Mouse (Mus musculus) spleen, postnatal 10 days (tissue): Measurements from ENCODE around the gene Olfr464.
A peak's percentile ranks its signal among the peaks of the same experiment; 100 is the strongest.

Experiments used
- DNase-seq, 2 experiments: peaks; one replicate each; pipeline ENCODE4 v3.0.0; 2021 to 2022; ENCODE audit warnings: low spot score in 2 of 2

Gene Olfr464

DNA sequence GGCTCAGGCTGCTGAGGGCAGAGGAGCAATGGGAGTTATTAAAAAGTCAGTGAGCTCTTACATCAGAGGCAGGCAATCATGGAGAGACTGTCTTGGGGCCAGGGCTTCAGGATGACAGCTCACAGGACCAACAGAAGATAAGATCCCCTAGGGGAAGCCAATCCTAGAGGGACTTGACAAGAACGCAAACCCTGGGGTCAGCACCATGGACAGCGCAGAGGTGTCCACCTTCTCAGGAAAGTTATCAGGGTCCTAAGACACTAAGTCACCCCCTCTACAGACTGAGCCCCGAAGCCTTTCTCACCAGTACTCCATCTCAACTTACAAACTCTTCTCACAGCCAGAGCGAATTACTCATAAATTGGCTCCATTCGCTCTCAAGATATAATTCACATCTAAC is at the start of gene Olfr464:
Gene Olfr464, minus strand, starts transcription at position 2 of the 400 bp plus-strand sequence.
- peak in 1 of 2 experiments; percentile 53 for DNase-seq

DNA sequence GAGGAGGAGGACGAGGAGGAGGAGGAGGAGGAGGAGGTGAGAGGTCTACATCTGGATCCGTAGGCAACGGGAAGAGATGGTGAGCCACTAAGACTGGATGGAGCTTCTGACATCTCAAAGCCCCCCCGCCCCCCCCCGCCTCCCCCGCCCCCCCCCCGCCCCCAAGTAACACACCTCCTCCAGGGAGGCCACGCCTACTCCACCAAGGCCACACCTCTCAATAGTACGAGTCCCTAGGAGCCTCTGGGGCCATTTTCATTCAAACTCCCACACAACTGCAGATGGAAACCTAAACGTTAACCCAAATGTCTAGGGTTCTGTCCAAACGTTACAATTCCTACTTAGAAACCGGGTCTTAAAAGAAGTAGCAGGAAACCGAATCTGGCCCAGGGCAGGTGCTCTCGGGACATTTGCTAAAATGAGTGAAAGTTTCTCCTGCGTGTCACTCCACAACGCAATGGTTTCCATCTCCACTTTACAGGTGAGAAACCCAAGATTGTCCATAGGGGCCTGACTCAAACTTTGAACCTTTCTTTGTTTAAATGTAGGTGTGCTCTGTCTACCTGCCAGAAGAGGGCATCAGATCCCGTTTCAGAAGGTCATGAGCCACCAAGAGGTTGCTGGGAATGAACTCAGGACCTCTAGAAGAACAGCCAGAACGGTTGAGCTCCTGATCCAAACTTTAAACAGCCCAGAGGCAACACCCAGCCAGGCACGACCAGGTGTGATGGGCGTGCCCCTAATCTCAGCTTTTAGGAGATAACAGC is 47.8 kb upstream of the Olfr464 start:
- peak in 1 of 2 experiments; percentile 49 for DNase-seq

DNA sequence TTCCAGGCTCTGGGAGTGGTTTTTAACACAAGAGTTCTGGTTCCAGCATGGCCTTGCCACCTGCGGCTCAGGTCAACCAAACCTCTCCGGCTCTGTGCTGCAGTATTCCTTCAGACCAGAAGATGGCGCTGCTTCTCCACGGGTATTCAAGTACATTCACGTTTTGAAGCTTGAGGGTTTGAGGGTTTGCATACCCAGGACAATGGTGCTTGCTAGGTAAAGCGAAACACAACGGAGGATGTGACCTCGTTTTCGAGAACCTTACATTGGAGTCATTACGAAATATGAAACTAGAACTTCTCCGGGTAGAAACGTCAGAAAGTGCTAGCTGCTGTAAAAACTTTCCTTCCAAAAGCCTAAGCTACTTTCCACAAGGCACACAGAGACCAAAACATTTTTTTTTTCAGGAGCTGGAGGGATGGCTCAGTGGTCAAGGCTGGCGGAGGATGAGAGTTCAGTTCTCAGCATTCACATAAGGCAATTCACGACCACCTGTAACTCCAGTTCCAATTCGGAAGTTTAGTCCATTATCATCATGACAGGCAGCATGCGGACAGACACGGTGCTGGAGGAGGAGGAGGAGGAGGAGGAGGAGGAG is 47.0 kb upstream of the Olfr464 start:
- DNase-seq: peak; percentile 80 to 89

DNA sequence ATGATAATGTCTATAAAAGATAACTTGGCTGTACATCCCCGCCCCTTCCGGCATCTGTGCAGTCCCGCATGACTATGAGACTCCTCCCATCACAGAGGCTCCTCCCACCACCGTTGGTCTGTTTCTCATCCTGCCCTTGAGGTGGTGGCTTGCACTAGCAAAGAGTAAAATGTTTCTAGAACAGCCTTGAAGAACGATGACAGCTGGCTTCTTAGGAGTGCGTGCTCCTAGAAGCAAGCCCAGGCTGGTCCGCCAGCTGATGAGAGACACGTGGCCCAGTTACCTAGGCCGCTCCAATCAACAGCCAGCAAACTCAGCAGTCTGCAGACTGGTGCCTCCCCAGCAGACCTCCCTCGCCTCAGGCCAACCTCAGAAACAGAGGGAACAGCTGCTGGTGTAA is 45.4 kb upstream of the Olfr464 start:
- peak in 1 of 2 experiments; percentile 39 for DNase-seq

DNA sequence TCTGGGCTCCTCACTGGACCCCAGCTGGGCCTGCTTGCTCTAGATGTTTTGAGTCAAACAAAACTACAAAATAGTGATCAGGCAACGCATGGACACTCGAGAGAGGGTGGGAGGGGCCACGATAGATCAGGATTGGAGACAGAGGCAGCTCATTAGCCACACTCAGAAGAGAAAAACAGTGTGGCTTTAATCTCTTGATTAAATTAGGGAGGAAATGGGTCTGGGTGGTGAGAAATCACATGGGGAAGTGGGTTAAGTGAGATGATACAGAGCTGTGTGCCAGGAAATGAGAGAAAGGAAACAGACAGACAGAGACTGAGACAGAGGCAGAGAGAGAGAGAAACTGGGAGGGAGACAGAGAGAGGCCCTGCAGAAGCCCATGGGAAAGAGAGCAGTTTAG is 44.5 kb upstream of the Olfr464 start:
- no peak for DNase-seq

DNA sequence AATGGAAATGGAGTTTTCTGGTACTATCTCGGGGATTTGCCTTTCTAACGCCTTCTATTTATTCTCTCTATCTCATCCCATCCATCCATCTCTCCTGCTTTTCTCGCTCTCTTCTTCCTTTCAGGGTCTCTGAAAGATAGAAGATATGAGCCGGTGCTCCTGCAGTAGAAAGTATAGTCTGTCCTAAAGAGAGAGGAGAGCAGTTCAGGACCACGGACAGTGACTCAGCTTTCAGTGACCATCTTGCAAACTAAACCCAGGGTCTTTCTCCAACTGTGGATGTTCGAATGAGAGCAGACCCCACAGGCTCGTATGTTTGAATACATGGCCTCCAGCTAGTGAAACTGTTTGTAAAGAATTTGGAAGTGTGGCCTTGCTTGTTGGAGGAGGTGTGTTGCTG is 36.3 kb upstream of the Olfr464 start:
- peak in 1 of 2 experiments; percentile 42 for DNase-seq

DNA sequence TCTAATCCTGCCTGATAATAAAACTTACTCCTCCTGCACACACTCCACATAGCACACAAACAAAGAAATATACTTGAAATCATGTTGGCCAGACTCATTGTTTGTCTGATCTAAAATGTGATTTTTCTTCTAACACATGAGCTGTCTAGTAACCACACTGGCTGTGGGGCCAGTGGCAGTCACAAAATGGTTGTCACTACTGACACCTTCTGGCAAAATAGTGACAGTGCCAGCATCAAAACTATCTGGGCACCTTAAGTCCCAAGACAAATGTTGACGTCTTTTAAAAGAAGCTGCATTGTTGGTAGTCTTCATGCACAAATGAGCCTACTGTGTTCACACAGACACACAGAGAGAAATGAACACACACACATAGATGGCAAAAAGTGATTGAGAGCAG is 34.4 kb upstream of the Olfr464 start:
- no peak for DNase-seq

DNA sequence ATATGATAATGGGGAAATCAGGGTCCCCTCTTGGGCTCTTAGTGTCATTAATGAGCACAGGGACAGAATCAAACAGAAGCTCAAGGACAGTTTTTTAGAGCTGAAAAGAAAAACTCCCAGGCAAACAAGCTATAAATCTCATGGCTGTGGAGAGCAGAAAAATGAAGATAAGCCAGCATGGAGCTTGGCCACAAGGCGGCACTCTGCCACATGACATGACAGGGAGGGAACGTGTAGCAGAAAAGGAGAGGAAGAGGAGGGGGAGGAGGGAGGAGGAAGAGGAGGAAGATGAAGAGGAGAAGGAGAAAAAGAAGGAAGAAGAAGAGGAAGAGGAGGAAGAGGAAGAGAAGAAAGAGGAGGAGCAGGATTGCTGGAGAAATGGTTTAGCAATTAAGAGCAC is 29.2 kb upstream of the Olfr464 start:
- peak in 1 of 2 experiments; percentile 26 for DNase-seq

DNA sequence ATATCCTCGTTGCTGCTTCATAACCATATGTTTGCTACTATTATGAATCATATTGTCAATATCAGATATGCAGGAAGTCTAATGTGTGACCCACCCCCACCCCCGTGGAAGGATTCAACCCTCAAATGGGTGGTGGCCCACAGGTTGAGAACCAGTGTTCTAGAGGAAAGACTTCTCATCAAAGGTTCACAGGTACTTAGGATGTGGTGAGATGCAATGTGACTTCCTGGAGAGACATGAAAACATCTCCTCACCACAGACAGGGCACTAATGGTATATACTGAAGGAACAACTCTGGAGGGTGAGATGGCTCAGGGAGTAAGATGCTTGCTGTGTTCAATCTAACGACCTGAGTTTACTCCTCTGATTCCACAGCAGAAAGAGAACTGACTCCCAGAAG is 14.7 kb upstream of the Olfr464 start:
- no peak for DNase-seq

DNA sequence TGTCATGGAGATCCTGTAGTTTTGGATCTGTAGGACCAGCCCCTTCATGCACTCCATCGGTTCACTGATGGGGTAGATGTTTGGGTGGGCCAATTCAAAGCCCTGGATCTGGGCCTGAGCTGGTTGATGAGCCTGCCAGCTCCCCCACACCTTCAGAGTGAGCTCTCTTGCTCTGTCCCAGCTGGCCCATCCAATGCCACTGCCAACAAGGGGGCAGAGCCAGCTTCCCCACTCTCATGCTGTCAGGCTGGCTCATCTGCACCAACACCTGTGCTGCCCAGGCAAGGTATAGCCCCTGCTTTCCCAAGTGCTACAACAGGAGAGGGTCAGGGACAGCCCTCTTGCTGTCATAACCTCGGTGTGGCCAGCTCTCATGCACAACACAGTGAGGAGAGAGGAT is 13.0 kb upstream of the Olfr464 start:
- DNase-seq: no peak

DNA sequence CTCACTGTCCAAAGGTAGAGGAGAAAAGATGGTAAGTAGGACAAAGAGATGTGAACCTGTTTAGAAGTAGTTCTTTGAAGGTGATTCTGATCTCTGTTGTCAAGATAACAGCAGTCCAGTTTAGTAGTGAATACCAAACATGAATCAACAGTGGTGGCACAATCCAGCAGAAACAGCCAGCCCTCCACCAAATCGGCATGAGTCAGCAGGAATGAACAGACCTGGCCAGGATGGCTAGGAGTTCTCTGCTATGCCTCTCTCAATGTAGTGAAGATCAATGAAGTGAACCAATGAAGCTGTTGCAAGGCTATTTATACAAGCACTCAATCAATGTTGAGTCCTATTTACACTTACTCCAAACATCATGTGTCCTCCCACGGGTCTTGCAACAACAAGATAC is 9.6 kb upstream of the Olfr464 start:
- DNase-seq: no peak

DNA sequence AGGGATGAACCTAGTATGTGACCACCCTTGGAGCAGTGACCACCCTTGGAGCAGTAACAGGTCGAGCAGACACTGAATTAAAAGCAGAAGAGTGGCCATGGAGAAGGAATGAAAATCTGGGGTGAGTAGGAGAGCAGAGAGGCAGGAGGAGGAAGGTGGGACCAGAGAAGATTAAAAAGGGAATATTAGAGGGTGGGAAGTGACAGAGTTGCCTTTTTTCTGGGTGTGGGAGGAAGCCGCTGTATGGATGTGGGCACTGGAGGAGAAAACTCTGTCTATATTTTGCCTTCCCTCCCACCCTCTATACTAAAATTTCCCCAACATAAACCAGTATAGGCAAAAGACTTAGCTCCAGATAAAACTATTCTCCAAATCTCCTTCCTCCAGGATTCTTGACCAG is 466 bp downstream of the Olfr464 start:
- DNase-seq: no peak

DNA sequence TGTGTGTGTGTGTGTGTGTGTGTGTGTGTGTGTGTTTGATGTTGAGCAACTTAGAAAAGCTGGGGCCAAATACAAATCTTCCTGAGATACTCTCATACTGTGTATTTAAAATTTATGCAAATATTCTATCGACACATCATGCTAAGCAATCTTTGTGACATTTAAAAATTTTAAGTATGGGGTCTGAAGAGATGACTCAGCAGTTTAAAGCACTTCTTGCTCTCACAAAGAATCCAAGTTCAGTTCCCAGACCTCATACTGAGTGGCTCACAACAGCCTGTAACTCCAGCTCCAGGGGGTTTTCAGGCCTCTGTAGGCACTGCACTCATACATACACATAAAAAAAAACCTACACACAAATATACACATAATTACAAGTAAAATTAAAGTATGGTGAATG is 4.8 kb downstream of the Olfr464 start:
- no peak for DNase-seq

DNA sequence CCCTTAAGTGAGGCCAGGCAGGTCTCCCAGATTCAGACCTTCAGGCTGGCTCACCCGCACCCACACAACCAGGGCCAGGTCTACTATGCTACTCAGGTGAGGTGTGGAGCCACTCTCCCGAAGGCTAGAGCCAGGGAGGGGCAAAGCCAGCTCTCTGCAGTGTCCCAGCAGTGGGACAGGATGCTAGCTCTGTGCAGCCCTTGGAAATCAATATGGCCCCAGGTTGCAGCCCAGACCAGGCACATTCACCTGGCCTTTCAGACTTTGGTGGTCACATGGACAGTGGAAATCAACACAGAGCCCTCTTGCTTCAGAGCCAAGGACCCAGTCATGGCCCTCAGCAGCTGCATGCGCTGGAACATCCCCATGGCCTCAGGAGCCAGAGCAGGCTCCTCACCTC is 16.4 kb downstream of the Olfr464 start:
- DNase-seq: no peak

DNA sequence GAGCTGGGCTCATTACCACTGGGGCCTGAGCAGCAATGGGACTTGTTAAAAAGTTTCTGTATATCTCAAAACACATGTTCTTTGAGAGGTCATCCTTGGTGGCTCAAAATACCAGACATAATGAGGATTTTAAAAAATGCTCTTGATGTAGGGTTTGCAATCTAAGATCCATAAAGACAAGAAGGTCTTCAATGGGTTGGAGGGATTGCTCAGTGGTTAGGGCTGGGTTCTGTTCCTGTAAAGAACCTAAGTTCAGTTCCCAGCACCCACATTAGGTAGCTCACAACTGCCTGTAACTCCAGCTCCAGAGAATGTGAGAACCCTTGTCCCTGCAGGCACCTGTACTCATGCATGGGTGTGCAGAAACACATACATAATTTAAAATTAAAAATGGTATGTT is 23.5 kb downstream of the Olfr464 start, which contains the start of gene Olfr463:
Gene Olfr463, minus strand, starts transcription at position 101 of the 400 bp plus-strand sequence.
- DNase-seq: no peak

DNA sequence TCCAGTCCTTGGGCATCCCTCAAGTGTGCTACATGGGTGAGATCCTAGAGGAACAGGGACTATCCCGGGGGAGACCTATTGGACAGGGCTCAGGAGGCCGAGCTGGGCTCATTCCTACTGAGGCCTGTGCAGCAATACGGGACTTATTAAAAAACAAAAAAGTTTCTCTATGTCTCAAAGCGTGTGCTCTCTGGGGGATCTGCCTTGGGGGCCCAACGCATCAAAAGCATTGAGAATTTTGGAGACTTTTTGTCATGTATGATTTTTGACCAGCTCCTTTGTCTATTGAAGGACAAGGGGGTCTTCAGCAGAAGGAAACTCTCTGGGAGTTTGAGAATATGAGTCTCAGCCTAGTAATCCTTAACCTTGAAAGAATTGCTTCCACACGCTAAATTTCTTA is 28.6 kb downstream of the Olfr464 start, which contains the start of gene Olfr462:
Gene Olfr462, minus strand, starts transcription at position 101 of the 400 bp plus-strand sequence.
- DNase-seq: no peak

DNA sequence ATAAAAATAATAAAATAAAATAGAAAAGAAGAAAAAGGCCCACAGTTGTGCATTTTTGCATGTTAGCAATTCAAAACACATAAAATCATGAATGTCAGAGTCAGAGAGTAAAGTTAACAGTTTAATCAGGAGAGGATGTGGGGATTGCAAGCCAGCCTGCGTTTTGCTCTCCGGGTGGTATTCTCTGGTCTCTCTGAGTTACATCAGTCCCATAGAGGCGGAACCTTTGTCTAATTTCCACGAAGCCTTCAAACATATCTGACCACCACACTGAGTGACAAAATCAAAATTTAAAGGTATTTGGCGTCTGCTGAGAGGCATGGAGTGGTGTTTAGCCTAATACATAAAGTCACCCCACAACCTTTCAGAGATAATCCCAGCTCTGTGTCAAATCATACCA is 35.9 kb downstream of the Olfr464 start:
- DNase-seq: no peak

DNA sequence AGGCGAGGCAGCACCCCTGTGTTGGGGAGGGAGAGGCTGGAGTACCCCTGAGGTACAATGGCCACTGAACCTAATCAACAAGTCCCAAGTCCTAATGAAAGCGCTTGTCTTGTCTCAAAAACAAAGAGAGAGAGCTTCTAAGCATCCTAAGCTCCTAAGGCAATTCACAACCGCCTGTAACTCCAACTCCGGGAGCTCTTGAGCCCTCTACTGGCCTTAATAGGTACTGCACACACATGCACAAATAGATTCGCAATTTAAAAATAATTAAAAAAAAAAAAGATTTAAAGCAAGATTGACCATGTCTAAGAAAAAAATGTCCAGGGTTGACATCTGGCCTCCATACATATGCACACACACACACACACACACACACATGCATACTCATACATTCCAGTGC is 37.3 kb downstream of the Olfr464 start:
- no peak for DNase-seq

DNA sequence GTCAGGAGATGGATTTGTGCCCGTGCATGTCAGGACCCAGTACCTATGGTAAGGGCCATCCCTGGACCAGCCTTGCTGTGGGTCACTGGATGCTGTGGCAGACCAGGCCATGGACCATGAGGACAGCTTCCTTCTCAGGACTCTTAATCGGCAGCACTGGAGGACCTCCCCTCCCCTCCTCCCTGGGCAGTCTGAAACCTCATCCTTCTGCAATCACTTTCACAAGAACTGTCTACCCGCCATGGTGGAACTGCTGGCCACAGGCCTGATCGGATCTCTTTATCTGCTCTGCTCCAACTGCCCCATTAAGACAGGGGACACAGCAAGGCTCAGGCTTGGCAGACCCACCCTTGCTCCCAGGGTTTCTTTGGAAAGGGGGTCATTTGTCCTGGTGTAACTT is 39.1 kb downstream of the Olfr464 start:
- DNase-seq: no peak

DNA sequence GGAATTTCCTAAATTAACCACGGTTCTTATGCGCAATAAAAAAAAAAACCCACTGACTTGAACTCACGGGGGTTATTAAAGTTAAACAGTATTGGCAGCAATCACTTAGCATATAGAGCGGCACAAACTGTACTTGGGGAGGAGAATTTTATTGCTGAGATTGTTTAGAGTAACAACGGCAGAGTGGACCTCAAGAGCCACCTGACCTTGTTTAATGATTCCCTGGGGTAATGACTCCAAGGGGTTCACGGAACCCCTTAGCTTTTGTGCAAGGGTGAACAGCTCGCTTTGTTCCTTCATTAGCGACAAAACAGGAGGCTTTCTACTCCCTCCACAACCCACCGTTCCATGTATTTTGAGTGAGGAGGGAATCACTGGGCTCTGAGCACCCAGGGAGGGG is 40.9 kb downstream of the Olfr464 start:
- no peak for DNase-seq

DNA sequence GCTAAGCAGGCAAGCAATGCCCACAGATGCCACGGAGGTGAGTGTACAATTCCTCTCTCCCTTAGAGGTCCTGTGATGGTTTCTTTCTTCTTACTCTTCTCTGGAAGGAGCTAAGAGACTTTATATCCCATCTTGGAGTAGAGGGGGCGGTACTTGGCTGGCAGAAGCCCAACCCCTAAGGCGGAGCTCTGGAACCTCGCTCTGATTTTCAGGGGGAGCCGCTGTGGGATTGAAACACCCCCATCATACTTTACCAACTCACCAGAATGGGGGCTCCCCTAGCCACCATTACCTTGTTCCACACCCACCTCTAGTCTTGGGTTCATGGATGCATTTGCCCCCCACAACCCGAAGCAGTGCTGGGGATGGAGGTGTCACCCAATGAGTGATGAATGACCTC is 45.3 kb downstream of the Olfr464 start, which contains the start of gene Epx:
Gene Epx, minus strand, starts transcription at position 101 of the 400 bp plus-strand sequence.
- DNase-seq: no peak

DNA sequence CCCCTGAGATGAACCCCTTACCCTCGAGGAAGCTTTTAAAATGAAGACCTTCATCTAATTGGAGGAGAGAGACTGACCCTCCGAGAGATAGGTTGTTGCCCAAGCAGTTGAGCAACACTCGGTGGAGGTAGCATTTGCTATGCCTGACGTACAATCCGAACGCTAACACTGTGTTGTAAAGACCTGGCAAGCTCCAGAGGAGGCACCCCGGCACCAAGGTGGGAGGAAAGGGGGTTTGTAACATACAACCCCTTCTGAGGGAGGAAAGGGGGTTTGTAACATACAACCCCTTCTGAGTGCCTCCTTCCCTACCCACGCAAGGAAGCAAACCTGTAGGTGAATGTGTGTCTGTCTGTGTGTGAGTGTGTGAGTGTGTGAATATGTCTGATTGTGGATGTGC is 49.0 kb downstream of the Olfr464 start:
- no peak for DNase-seq

DNA sequence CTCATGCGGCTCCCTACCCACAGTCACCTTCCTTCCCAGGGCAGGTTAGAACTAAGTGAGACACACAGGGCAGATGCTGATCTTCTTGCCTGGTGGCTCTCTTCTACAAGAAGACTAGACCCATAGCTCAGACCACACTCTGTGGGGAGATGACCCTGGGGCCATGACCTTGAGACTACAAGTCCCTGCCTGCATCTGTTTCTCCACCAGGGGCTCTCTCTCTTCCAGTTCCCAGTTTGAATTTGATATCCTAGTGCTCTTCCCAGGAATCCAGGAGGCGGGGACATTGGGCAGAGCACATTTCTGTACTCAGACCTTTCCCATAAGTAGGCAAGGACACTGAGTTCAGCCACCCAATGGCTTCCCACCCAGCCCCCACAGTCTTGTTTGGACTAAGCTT is 50.7 kb downstream of the Olfr464 start:
- no peak for DNase-seq
